Mouse (Mus musculus): ENCODE measurements around the gene Rorb. TPM values are rescaled to one million over a fixed set of nuclear protein-coding genes. Genes with fewer than 3 reads are reported as not detected.

Rorb gene
- polyA plus RNA-seq, 1 experiment from 2014 or later, result 1.0 TPM

DNA sequence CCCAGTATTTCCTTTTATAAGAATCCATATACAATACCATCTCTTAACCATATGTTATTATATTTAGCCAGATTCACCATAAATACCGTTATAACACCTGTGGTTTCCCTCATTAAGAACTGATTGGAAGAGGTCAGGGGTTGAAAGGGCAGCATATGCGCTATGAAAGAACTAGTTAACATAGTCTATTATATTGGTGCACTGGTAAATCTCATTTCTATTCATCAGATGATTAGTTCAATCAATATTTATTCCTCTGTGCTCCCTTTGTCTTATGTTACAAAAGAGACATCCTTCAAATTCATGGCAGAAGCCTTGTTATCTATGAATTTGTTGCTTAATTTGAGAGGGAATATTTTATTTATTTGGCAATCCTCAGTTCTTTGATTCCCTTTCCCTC is 6.4 kb downstream of the Rorb start:
- 82% methylated on average over 2 of the region's 2 CpGs for WGBS
- no peak for ATAC-seq (ENCODE audit: insufficient number of reproducible peaks, low FRiP score, low TSS enrichment, low read depth)

GRCm38 (mm10) chr19:19097149-19097548 is 13.8 kb downstream of the Rorb start:
- Histone ChIP-seq H3K9ac (no peak overlapping the region), H3K27me3 (no peaks in the 10 kb centered on the region), H3K9me3 (replicated peaks) (no peaks in the 10 kb centered on the region), H3K4me2 (replicated peaks) (no peak overlapping the region), H3K36me3 (no peaks in the 10 kb centered on the region), H3K27ac (replicated peaks) (no peak overlapping the region), H3K4me1 (no peaks in the 10 kb centered on the region), H3K4me3 (replicated peaks) (no peak overlapping the region)
- 83% methylated on average over 6 of the region's 6 CpGs for WGBS
- ATAC-seq (ENCODE audit: insufficient number of reproducible peaks, low FRiP score, low TSS enrichment, low read depth), result no peak

More for the DNA sequence above, 6.4 kb downstream of the Rorb start:
- no peak overlapping the region for H3K27ac ChIP-seq (replicated peaks)
- no peaks in the 10 kb centered on the region; the same call in 1 of the 2 replicates for H3K4me1 ChIP-seq
- H3K4me3 ChIP-seq (replicated peaks), result no peak overlapping the region
- no peak overlapping the region for H3K9ac ChIP-seq
- no peaks in the 10 kb centered on the region for H3K9me3 ChIP-seq (replicated peaks)
- no peaks in the 10 kb centered on the region for H3K36me3 ChIP-seq
- no peak overlapping the region for H3K4me2 ChIP-seq (replicated peaks)
- peaks cover 20% of the 10 kb centered on the region for H3K27me3 ChIP-seq

DNA sequence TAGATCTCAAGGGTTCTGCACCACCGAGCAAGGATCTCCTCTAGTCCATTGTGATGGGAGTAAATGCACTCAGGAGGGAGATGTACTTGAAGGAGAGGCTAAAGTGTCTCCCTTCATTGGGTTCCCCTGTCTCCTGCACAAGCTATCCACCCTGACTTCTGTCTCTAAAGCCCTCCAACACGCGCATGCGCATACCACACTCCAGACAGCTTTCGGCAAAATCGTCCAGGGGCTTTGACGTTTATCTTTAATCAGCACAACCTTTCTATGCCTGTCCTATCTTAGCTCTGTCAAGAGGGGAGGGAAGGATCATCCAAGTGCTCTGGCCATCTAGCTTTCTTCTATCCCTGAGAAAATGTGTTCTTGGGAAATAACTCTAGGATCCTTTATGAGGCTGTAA is 21.6 kb downstream of the Rorb start:
- no peak for ATAC-seq (ENCODE audit: insufficient number of reproducible peaks, low FRiP score, low TSS enrichment, low read depth)

DNA sequence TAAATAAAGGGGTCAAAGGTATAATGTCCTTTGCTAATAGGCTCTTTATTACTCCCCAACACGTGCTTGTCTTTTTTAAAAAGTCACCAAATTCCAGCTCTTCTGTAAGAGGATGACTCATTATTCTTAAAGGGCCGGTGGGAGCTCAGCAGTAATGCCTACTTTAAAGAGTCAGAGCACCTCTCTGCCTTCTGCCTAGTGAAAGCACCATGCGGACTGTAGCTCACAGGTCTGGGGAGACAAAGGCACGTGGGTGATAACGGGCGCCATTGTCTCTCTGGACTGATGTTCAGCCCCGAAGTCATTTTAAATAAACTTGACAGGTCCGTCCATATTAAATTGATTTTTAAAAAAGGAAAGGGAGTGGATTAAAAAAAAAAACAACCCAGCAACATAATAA is 33.1 kb downstream of the Rorb start:
- H3K27ac ChIP-seq (replicated peaks), result no peak overlapping the region
- ATAC-seq (ENCODE audit: insufficient number of reproducible peaks, low FRiP score, low TSS enrichment, low read depth), result no peak
- no peaks in the 10 kb centered on the region for H3K9me3 ChIP-seq (replicated peaks)
- H3K4me3 ChIP-seq (replicated peaks), result no peak overlapping the region
- H3K27me3 ChIP-seq, result no peaks in the 10 kb centered on the region
- no peaks in the 10 kb centered on the region for H3K36me3 ChIP-seq
- no peak overlapping the region for H3K4me2 ChIP-seq (replicated peaks)
- WGBS, result 66% methylated on average over 8 of the region's 8 CpGs
- no peak overlapping the region for H3K9ac ChIP-seq
- H3K4me1 ChIP-seq, result no peaks in the 10 kb centered on the region

More for the DNA sequence above, 21.6 kb downstream of the Rorb start:
- H3K4me2 ChIP-seq (replicated peaks), result no peak overlapping the region
- H3K9me3 ChIP-seq (replicated peaks), result no peaks in the 10 kb centered on the region
- H3K4me1 ChIP-seq, result no peaks in the 10 kb centered on the region
- no peak overlapping the region for H3K4me3 ChIP-seq (replicated peaks)
- no peak overlapping the region for H3K27ac ChIP-seq (replicated peaks)
- no peaks in the 10 kb centered on the region for H3K36me3 ChIP-seq
- H3K9ac ChIP-seq, result no peak overlapping the region
- WGBS, result 82% methylated on average over 7 of the region's 7 CpGs
- H3K27me3 ChIP-seq, result no peaks in the 10 kb centered on the region

DNA sequence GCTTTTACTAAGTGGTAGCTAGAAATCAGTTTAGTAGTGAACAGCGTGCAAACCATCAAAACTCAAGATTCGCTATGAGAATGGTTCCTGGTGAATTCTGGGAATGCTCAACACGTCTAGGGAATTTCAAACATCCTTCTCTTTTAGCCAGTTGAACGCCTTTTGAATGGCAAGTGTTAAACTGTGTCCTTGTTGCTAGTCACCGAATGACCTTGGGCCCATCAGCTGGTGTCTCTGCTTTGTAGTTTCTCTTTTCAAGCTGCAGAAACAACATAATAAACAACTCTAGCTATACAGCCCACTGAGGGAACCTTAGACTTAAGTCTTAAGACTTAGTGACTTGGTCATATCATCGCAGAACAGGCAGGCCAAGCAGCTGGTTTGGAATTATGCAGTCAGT is 36.2 kb downstream of the Rorb start:
- no peaks in the 10 kb centered on the region for H3K27me3 ChIP-seq
- no peaks in the 10 kb centered on the region for H3K36me3 ChIP-seq
- no peak overlapping the region for H3K27ac ChIP-seq (replicated peaks)
- no peak overlapping the region for H3K4me3 ChIP-seq (replicated peaks)
- no peak overlapping the region for H3K4me2 ChIP-seq (replicated peaks)
- H3K4me1 ChIP-seq, result no peaks in the 10 kb centered on the region
- H3K9me3 ChIP-seq (replicated peaks), result no peaks in the 10 kb centered on the region
- H3K9ac ChIP-seq, result no peak overlapping the region
- ATAC-seq (ENCODE audit: insufficient number of reproducible peaks, low FRiP score, low TSS enrichment, low read depth), result no peak
- 84% methylated on average over 6 of the region's 6 CpGs for WGBS

DNA sequence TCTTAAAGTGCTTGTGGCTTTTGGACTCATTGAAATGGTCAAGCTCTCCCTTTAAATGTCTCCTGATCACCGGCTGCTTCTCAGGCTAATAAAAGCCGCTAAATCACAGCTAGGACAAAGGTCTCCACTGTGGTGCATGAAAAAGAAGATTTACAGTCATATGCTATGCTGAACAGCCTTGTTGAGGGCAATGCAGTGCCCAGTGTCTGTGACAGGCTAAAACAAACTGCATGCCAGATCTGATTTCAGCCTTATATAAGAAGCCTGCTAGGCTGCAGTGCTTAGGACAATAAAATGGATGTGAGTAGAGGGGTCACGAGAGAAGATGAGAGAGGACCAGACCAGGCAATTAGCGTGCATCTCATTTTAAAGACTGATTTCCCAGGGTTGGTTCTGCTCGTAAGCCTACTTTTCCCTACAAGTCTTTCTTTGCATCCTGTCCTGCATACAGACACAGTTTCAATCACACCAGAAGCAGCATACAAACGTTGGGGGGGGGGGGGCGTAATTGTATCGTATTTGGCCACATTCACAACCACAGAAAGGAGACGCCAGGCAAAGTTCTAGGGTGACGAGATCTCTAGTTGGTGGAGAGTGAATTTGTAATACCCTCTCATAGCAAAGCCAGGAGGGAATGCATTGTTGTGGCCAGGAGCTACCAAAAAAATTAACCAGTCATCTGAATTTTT is 52.1 kb downstream of the Rorb start:
- 68% methylated on average over 10 of the region's 10 CpGs for WGBS
- Histone ChIP-seq H3K36me3 (no peaks in the 10 kb centered on the region), H3K9ac (no peak overlapping the region), H3K4me1 (no peaks in the 10 kb centered on the region), H3K9me3 (replicated peaks) (no peaks in the 10 kb centered on the region), H3K27ac (replicated peaks) (no peak overlapping the region), H3K4me2 (replicated peaks) (no peak overlapping the region), H3K4me3 (replicated peaks) (no peak overlapping the region), H3K27me3 (no peaks in the 10 kb centered on the region)
- no peak; the same call in 1 of the 2 replicates for ATAC-seq (ENCODE audit: insufficient number of reproducible peaks, low FRiP score, low TSS enrichment, low read depth)

GRCm38 (mm10) chr19:19058201-19058600 is 52.8 kb downstream of the Rorb start:
- 77% methylated on average over 8 of the region's 8 CpGs for WGBS
- no peak for ATAC-seq (ENCODE audit: insufficient number of reproducible peaks, low FRiP score, low TSS enrichment, low read depth)
- Histone ChIP-seq H3K4me2 (replicated peaks) (no peak overlapping the region), H3K27ac (replicated peaks) (no peak overlapping the region), H3K9me3 (replicated peaks) (no peaks in the 10 kb centered on the region), H3K27me3 (no peaks in the 10 kb centered on the region), H3K4me1 (no peaks in the 10 kb centered on the region), H3K9ac (no peak overlapping the region), H3K4me3 (replicated peaks) (no peak overlapping the region), H3K36me3 (no peaks in the 10 kb centered on the region)

GRCm38 (mm10) chr19:19043138-19043537 is 67.9 kb downstream of the Rorb start:
- Histone ChIP-seq H3K9ac (no peak overlapping the region), H3K36me3 (no peaks in the 10 kb centered on the region), H3K4me2 (replicated peaks) (no peak overlapping the region), H3K4me1 (no peaks in the 10 kb centered on the region), H3K27ac (replicated peaks) (no peak overlapping the region), H3K9me3 (replicated peaks) (no peaks in the 10 kb centered on the region), H3K27me3 (no peaks in the 10 kb centered on the region), H3K4me3 (replicated peaks) (no peak overlapping the region)
- WGBS, result 37% methylated on average over 2 of the region's 2 CpGs
- ATAC-seq (ENCODE audit: insufficient number of reproducible peaks, low FRiP score, low TSS enrichment, low read depth), result no peak

DNA sequence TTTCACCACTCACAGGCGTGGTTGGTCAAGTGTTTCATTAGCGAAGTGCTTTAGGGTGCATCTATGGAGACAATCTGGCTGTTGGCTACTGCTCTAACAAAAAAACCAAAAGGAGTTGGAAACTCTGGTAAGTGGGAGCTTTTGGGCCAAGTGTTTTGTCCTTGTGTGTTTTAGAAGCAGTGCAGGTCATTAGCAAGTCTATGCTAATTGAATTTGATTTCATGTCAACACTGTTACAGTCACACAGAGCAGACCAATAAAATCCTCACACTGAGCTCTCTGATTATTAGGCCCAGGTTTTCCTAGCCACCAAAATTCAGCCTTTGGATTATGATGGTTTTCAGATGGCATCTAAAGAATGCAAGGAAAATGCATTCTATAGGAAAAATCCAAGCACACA is 70.2 kb downstream of the Rorb start:
- Histone ChIP-seq H3K9me3 (replicated peaks) (no peaks in the 10 kb centered on the region), H3K27me3 (no peaks in the 10 kb centered on the region), H3K4me3 (replicated peaks) (no peak overlapping the region), H3K4me2 (replicated peaks) (no peak overlapping the region), H3K36me3 (no peaks in the 10 kb centered on the region), H3K4me1 (no peaks in the 10 kb centered on the region), H3K27ac (replicated peaks) (no peak overlapping the region), H3K9ac (no peak overlapping the region)
- WGBS, result 58% methylated on average over 2 of the region's 2 CpGs
- no peak for ATAC-seq (ENCODE audit: insufficient number of reproducible peaks, low FRiP score, low TSS enrichment, low read depth)

DNA sequence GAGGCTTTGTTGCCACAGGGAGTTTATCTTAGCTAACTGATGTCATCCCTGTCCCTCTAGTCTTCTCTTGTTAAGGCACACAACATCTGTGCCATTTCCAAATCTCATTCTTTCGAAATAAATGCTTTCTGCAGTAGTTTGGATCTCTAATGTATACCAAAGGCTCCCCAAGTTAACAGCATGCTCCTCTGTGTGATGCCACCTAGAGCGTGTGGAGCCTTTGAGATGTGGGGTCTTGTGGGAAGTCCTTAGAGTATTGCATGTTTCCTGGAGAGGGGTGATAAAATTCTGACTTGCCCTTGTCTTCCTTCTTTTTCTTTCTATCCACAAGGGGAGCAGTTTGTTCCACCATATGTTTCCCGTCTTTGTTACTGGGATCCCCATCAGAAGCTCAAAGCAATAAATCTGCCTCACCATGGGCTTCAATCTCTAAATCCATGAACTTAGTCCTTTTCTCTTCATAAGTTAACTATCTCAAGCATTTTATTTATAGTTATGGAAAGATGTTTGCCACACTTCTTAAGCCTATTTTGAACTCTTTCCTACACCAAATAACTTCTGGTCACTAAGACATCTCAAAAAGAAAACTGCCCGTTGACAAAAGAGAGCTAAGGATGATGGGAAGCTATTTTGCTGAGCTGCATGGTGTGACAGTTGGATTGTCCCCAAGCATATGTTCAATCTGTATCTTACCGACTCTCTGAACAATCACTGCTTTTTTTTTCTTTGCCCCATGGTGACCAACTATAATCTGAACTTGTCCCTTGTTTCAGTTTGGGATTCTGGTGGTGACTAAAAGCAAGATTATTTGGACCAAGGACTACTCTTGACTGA is 76.3 kb downstream of the Rorb start:
- Histone ChIP-seq H3K27me3 (no peaks in the 10 kb centered on the region), H3K4me3 (replicated peaks) (no peak overlapping the region), H3K4me2 (replicated peaks) (no peak overlapping the region), H3K27ac (replicated peaks) (no peak overlapping the region), H3K9me3 (replicated peaks) (no peaks in the 10 kb centered on the region), H3K36me3 (no peaks in the 10 kb centered on the region), H3K9ac (no peak overlapping the region), H3K4me1 (no peaks in the 10 kb centered on the region)
- ATAC-seq (ENCODE audit: insufficient number of reproducible peaks, low FRiP score, low TSS enrichment, low read depth), result no peak
- WGBS, result 84% methylated on average over 5 of the region's 5 CpGs

DNA sequence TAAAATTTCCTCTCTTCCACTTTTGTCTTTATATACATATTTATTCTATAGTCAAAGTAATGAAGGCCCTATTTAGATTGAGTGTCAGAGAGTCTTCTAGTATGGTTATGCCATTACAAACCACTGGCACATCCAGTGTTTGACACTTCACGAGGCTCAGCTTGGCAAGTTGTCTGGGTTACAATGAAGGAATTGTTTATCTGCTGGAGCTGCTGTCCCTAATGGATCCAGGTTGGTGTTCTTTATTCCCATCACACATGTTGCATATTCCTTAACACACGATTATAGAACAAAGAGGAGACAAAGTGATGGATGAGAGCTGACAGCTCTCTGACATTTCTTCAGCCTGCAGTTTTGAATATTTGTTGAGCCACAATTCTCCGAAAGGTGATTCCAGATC is 77.0 kb downstream of the Rorb start:
- H3K9ac ChIP-seq, result no peak overlapping the region
- no peak overlapping the region for H3K4me2 ChIP-seq (replicated peaks)
- no peaks in the 10 kb centered on the region for H3K27me3 ChIP-seq
- H3K27ac ChIP-seq (replicated peaks), result no peak overlapping the region
- H3K9me3 ChIP-seq (replicated peaks), result no peaks in the 10 kb centered on the region
- H3K4me3 ChIP-seq (replicated peaks), result no peak overlapping the region
- 70% methylated on average over 3 of the region's 3 CpGs for WGBS
- H3K36me3 ChIP-seq, result no peaks in the 10 kb centered on the region
- H3K4me1 ChIP-seq, result no peaks in the 10 kb centered on the region
- ATAC-seq (ENCODE audit: insufficient number of reproducible peaks, low FRiP score, low TSS enrichment, low read depth), result no peak

Measured in embryonic facial prominence, embryonic 15.5 days (tissue).